Mouse (Mus musculus) layer of hippocampus, adult 8-10 months (tissue): ENCODE results near the gene Dip2b. TPM values are rescaled to one million over a fixed set of nuclear protein-coding genes. Genes with fewer than 3 reads are reported as not detected.

Experiments used
- DNase-seq, 2 experiments: peaks; one replicate each; pipeline ENCODE4 v3.0.0; 2022; ENCODE audit warnings: low spot score in 2 of 2
- total RNA-seq, 4 experiments: library from RNA; stranded (reverse); gene quantifications; 2 replicates each; pipeline ENCODE4 v1.2.4; 2022

The Dip2b gene
- total RNA-seq, 4 experiments from 2014 or later = 46.0 to 55.2 (median 48.7) TPM

DNA sequence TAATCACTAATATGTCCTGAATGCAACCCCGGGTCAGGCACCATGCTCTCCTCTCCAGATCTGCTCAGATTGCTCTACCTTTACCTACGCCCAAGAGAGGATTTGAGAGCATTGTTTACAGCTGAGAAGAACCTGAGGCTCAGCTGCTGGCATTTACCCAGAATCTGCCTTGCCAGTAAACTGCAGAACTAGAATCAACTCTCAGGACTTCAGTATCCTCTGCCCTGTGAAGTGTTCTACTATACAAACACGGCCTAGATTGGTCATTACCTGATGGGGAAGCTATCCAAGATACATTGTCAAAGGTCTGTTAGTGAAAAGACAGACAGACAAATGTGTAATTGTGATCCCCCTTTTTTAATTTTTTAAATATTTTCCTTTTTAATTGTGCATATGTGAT, 138.7 kb downstream of the Dip2b start:
- DNase-seq = no peak

- no peak for DNase-seq
Observed at GRCm38 (mm10) chr15:100177575-100177974, 139.1 kb downstream of the Dip2b start.

DNA sequence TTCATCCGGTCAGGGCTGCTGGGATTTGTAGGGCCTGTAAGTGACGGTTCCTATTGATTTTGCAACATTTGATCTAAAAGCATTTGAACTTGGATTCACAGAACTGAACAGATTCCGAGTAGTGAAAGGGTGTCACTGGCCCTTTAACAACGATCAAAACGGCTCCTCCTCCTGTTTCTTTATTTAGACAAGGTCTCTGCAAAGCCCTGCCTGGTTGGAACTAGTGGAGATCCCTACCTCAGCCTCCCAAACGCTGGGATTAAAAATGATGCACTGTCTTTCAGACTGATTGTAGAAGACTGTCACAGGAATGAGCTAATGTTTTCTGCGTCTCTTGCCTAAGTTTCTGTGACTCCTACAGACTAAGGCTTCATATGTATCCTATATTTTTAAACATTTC, 140.0 kb downstream of the Dip2b start:
- DNase-seq = no peak

GRCm38 (mm10) chr15:100179685-100180084, 141.2 kb downstream of the Dip2b start:
- DNase-seq = no peak

DNA sequence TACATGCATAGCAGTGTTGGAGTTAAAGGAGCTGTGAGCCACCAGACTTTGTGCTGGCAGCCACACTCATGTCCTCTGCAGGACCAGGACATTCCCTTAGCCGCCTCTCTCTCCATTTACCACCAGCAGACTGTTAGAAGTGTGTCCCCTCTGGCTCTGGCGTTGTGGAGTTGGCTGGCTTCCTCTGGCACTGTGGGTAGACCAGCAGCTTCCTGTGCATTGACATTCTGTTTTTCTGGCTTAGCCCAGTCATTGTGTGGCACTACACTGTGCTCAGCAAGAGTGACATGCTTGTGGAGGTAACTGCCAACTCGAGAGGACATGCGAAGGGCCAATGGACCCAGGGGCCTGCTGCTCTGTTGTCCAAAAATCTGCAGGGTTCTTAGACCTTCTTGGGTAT, 141.8 kb downstream of the Dip2b start:
- no peak for DNase-seq

DNA sequence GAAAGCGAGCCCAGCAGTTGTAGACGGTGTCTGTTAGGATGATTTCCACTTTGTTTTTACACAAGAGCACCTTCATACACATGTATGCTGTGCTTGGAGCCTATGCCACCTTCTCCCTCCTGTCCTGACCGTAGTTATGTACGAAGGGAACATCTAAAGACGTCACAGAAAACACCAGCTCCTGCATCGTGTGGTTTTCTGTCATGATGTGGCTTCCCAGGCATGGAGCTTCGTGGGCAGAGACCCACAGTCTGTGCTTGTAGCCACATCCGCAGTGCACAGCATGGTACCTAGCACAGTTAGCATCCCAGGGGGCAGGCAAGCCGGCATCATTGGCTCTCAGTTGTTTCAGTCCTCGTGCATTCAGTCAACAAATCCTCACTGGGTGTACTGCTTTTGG, 143.4 kb downstream of the Dip2b start:
- DNase-seq = no peak

DNA sequence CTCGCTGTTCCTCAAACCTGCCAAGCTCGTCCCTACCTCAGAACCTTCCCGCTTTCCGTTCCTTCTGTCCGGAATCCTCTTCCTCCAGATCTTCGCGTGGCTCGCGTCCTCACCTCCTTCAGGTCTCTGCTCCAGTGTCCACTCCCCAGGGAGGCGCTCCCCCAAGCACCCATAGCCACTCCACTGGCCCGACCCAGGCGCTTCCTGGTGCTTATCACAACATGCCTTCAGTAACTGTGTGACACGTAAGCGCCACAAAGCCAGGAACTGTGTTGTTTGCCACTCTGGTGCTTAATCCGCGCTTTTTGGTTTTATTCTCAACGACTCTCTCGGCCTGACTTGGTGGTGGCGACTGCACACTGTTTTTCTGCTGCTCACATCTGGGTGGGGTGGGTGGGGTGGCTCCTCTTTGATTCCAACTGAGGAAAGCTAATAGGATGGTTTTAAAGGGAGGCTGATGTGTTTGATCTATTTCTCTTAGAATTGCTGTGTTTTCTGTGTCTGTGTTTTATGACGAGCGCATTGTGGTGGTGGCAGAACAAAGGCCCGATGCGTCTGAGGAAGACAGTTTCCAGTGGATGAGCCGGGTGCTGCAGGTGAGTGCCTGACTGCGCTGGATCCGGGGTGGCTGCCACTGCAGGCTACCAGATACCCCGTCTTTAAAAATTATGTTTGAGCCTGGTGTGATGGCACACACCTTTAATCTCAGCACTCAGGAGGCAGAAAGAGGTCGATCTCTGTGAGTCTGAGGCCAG, 144.2 kb downstream of the Dip2b start:
- no peak for DNase-seq

DNA sequence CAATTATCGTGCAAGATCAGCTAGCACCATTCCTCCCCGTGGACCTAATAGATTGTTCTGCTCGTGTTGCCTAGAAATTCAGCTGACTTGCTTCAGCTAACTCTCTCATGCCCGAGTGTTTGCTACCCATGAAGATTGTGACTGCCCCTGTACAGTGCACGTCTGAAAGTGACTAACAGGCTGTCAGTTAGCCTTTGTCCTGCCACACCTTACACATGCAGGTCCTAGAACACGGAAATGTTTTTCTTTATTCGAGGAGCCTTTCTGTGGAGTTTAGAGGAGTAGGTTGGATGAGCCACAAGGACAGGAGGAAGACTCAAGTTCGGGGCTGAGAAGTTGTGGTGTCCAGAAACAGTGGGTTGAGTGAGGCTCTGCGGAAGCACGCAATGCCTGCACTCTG, 145.0 kb downstream of the Dip2b start:
- no peak for DNase-seq

DNA sequence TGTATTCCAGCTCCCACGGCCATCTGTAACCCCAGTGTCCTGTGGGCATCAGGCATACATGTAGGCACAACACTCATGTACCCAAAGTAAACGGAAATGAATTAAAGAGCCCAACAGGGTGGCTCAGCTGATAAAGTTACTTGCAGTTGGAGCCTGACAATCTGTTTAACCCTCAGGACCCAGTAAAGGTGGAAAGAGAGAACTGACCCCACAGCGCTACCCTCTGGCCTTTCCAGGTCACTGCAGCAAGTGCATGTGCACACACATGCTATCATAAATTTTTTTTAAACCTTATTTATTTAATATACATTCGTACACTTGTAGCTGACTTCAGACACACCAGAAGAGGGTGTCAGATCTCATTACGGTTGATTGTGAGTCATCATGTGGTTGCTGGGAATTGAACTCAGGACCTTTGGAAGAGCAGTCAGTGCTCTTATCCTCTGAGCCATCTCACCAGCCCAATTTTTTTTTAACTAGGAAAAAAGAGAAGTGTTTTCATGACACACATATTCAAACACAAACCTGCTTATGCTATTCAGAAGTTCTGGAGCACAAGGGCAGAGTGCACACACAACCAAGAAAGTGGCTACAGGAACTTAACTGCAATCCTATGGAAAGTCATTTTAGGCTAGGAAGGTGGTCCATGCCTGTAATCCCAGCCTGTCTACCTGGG, 146.5 kb downstream of the Dip2b start:
- no peak for DNase-seq

- DNase-seq = no peak
Observed at GRCm38 (mm10) chr15:100186234-100186633, 147.8 kb downstream of the Dip2b start.

DNA sequence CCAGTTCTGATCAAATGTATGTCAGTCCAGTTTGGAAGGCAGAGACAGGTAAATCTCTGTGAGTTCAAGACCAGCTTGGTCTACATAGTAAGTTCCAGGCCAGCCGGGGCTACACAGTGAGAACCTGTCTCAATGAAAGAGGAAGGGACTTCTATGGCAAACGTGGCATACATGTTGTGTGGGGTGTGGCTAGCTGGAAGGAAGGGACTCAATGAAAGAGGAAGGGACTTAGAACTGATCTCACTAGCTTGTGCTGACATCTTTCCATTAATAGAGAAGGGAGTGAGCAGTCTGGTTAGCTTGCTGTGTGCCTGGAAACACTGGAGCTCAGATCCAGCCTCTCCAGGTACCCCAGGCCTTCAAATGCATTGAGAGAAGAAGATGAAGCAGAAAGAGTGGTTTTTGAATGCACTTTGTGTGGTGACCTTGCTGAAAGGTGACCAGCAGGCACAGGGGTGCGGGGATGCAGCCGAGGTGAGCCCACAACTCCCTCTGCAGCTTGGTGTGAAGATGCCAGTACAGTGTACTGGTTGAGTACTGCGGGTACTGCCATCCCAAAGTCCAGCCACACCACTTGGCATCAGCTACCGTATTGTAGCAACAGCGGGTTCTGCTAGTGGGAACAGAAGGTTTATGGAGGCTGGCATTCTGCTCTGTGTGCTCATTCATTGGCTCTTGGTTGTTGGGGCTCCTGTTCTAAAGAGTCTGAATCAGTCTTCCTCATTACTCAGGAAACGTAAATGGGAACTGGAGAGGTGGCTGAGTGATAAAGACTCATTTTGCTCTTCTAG, 148.6 kb downstream of the Dip2b start:
- peak in 1 of 2 experiments; percentile 27 for DNase-seq

- DNase-seq = no peak
Observed at GRCm38 (mm10) chr15:100188542-100188941, 150.1 kb downstream of the Dip2b start.

- DNase-seq = no peak
Observed at GRCm38 (mm10) chr15:100188962-100189404, 150.5 kb downstream of the Dip2b start.

- DNase-seq = no peak
Observed at GRCm38 (mm10) chr15:100190083-100190482, 151.6 kb downstream of the Dip2b start.

DNA sequence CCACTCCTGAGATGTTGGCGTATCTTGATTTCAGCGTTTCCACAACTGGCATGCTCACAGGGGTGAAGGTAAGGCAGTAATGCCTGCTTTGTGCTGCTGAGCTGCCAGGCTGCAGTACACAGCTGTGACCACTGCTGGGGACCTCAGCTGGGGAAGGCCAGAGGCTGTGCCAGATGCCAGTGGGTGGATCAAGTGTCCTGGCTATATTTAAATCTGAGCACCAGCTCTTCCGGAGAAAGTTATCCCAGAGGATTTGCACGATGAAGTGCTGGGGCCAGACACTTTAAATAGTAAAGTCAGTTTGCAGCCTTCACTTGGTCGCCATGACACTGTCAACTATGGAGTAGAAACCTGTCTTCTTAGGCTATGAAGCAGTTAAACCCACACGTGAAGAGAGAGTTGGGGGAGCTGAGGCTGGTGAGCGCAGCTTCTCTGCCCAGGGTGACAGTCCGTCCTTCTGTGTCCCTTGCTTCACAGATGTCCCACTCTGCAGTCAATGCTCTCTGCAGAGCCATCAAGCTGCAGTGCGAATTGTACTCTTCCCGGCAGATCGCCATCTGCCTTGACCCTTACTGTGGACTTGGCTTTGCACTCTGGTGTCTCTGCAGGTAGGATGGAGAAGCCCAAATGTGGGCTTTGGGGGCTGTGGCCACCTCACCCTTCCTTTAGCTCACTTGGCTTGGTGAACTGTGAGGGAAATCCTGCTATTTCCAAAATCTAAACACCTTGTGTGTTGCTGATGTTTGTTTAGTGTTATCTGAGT, 160.7 kb downstream of the Dip2b start:
- DNase-seq = no peak

- DNase-seq = no peak
Observed at GRCm38 (mm10) chr15:100199790-100200189, 161.3 kb downstream of the Dip2b start.

DNA sequence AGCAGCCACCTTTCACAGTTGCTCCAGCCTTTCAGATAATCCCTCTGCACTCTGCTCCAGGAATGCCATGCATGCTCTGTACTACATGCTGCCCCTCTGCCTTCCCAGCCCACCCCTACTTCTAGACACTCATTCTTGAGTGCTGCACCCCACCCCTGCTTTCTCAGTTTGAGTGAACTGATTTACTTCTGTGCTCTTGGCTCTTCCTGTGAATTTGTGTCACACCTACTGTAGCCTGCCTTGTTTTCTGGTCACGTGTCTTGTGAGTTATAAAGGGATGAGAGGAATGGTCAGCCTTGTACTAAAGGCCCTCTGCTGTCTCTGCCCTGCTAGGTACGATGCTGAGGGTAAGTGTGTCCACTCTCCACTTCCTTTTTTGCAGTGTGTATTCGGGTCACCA, 163.3 kb downstream of the Dip2b start:
- no peak for DNase-seq

DNA sequence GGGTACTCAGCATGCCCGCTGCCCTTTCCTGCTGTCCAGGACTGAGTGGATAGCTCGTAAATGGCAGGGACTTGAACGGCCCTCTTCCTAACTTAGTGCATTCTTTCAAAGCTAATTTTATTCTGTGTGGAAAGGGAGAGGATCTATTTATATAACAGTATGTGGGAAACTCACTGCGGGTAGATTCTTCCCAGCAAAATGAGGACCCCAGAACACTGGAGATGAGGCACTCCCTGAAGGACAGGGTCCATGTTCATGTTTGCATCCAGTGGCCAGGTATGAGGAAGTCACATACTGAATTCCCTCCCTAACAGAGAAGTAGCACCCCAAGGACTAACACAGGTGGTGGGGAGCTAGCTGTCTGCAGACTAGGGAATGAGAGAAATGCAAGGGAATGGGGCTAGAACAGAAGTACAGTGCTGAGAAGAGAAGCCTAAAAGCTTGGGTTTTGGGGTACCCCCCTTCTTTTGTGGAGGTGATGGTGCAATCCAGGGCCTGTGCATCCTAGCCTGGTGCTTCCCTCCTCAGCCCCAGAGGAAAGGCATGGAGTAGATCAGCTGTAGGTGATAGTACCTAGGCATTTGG, 164.1 kb downstream of the Dip2b start:
- DNase-seq = no peak

DNA sequence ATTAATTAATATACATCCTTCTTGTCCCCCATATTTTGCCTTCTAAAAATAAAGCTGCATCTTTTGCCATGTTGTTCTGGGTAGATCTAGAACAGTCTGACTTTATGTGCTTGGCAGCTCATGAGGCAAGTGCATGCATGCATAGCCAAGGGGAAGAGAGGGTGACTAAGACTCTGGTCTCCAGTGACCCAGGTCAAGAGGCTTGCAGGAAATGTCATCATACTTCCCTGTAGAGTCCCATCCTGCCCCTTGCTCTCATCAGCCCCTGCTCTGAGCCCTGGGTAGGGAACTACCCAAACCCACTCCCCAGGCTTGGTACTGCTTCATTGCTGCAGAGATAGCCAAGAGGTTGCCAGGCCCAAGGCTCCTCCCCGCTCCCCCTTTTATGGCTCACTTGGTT, 166.1 kb downstream of the Dip2b start:
- DNase-seq = no peak

DNA sequence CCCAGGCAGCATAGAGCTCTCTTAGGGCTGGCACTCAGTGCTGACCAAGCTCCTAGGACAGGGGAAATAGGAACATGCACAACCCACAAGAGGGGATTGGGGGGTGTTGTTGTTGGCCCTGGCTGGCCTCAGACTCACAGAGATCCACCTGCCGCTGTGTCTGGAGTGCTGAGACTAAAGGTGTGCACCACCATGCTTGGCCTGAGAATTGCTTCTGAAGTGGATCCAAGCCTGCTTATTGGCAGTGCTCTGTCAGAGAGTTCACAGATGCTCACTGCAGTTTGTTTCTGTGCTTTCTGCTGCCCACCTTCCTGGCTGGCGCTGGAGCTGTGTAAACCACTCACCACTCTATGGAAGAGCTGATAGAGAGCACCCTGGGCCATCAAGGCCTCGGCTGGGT, 171.5 kb downstream of the Dip2b start:
- DNase-seq = no peak

DNA sequence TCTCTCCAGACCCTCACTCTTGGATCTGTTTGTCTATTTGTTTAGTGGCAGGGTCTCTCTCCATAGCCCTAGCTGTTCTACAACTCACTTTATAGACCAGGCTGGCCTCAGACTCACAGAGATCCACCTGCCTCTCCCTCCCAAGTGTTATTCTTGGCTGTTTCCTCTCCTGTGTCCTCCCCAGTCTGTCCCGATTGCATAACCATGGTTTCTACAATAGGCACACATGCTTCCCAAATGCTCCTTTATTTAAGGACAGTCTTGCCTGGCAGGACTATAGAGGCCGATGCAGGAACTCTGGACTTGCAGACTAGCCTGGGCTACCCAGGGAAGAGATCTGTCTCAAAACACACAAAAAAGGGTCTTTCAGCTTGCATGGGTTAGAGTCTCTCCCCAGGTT, 174.9 kb downstream of the Dip2b start:
- DNase-seq = no peak
